Mouse (Mus musculus) liver, adult 2 months (tissue): ENCODE measurements around the gene Rnf121.

ENCODE experiments used
- CTCF ChIP-seq: fragments of 200-500 bp; IDR thresholded peaks from 2 replicates; pipeline ENCODE4 v1.5.1; 2011; ENCODE audit warnings: low read depth, low read length, control low read depth
- POLR2A ChIP-seq: fragments of 200-500 bp; IDR thresholded peaks from 2 replicates; pipeline ENCODE4 v1.6.1; 2011; ENCODE audit warnings: low read length, control low read depth; ENCODE audit not compliant: insufficient read depth; ENCODE audit errors: extremely low read depth

DNA sequence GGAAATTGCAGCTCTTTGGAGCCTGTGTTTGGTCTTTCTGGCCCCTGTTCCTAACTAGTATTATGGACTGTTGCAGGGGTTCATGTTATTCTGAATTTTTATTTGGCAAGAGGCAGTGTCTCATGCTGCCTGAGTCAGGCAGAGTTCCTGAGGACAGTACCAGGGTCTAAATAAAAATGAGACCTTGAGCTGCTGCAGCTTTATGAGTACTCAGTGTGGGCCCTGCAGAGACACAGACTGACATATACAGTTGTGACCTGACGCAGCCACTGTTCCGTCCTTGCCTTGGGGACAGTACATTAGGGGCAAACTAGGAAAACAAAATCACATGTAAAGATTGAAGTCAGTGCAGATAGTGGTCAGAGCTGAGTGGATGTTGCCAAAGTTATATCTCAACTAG lies 50.3 kb downstream of the Rnf121 start:
- TF ChIP-seq POLR2A, result no peak
- TF ChIP-seq CTCF, result no peak
